Mouse (Mus musculus) frontal cortex, adult (tissue): Measurements from ENCODE around the gene Pcna.
"Not testable (repeated sequence)": the region's sequence is repeated elsewhere in the genome, so short reads cannot be mapped to it uniquely, and the experiment has no call there.

Experiments used
- ATAC-seq: cut with Nextera tagmentation; 2 replicates; pipeline ENCODE4 v1.9.2; 2017; ENCODE audit warnings: mild to moderate bottlenecking, moderate library complexity, mixed read lengths; ENCODE audit not compliant: low TSS enrichment

Pcna gene

GRCm38 (mm10) chr2:132252542-132253528 lies at the start of gene Pcna:
Gene Pcna (minus strand): TSS chr2:132253314.
- peak; percentile 98 for ATAC-seq

- ATAC-seq, result no peak
These were observed 48.3 kb upstream of the Pcna start for GRCm38 (mm10) chr2:132301436-132301835.

- ATAC-seq, result no peak
These were observed 45.1 kb upstream of the Pcna start for GRCm38 (mm10) chr2:132298250-132298649.

- ATAC-seq, result no peak
These were observed 40.8 kb upstream of the Pcna start for GRCm38 (mm10) chr2:132293694-132294450.

- peak; percentile 68 for ATAC-seq
These were observed 39.0 kb upstream of the Pcna start for GRCm38 (mm10) chr2:132292083-132292482.

- ATAC-seq, result peak; percentile 5; the same call in 1 of the 2 replicates
These were observed 38.2 kb upstream of the Pcna start for GRCm38 (mm10) chr2:132291265-132291664.

GRCm38 (mm10) chr2:132290808-132291207 lies 37.7 kb upstream of the Pcna start:
- peak; percentile 54 for ATAC-seq

GRCm38 (mm10) chr2:132289213-132289612 lies 36.1 kb upstream of the Pcna start:
- not testable (repeated sequence) for ATAC-seq

GRCm38 (mm10) chr2:132286376-132287076 lies 33.4 kb upstream of the Pcna start:
- ATAC-seq, result no peak

GRCm38 (mm10) chr2:132285722-132286121 lies 32.6 kb upstream of the Pcna start:
- not testable (repeated sequence) for ATAC-seq

- peak; percentile 33 for ATAC-seq
These were observed 31.5 kb upstream of the Pcna start for GRCm38 (mm10) chr2:132284492-132285139.

GRCm38 (mm10) chr2:132283236-132284070 lies 30.3 kb upstream of the Pcna start:
- ATAC-seq, result no peak

- ATAC-seq, result peak; percentile 25; the same call in 1 of the 2 replicates
These were observed 29.5 kb upstream of the Pcna start for GRCm38 (mm10) chr2:132282453-132283174.

GRCm38 (mm10) chr2:132281560-132282452 lies 28.7 kb upstream of the Pcna start:
- ATAC-seq, result no peak

- no peak for ATAC-seq
These were observed 27.5 kb upstream of the Pcna start for GRCm38 (mm10) chr2:132280518-132281120.

- ATAC-seq, result no peak
These were observed 26.9 kb upstream of the Pcna start for GRCm38 (mm10) chr2:132279978-132280377.

- ATAC-seq, result no peak
These were observed 26.3 kb upstream of the Pcna start for GRCm38 (mm10) chr2:132279336-132279882.

GRCm38 (mm10) chr2:132278273-132278853 lies 25.2 kb upstream of the Pcna start:
- ATAC-seq, result no peak
